Mouse (Mus musculus) kidney, adult 11 months (tissue): ENCODE results near the gene Ino80e.

Source experiments
- DNase-seq: peaks from one replicate; pipeline ENCODE4 v3.0.0; 2022

The Ino80e gene

DNA sequence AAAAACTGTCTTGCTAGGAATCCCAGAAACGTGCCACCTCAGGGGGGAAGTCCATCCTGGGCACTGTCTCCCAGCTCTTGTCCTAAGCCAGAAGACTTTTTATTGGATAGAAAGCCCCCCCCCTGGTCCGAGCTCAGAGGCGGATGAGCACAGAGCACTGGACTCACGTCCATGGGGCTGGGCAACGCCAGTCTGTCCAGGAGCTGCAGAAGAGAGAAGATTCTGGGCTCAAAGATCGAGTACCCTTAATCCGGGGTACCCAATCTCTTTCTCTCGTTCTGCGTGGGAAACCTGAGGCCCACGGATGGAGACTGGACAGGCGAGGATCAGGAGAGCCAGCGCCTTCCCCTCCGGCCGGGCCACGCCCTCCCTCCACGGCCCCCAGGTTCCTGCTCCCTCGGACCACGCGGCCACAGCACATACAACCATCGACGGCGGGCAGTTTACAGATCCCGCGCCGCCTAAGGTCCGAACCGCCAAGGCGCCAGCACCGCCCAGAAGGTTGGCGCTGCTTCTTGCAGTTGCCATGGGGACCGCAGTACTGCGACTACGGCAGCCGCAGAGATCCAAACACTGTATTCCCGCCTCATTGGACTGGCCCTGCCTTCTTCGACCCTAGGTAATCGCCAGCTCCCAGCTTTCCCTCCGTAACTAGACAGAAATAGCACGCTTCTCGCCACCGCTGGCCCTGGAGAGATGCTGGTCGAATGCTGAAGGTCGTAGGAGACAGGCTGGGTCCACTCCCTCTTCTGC is 53.3 kb downstream of the Ino80e start:
- DNase-seq, result peak; percentile 91

DNA sequence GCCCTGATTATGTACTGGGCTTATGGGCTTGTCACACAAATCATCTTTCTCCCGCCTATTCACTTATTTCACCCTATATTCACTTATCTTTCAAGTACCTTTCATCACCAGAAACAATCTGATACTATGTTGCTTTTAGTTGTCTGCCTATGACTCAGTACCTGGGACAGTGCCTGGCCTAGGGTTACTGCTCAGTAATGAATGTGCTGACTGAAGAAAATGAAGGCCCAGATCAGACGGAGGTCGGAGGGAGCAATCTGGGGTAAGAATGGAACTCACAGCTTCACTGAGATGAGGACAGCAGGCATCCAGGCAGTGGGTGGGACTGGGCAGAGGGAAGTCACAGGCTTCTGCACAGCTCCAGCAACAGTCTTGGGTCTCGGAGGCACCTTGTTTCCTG is 54.8 kb downstream of the Ino80e start:
- DNase-seq, result no peak

DNA sequence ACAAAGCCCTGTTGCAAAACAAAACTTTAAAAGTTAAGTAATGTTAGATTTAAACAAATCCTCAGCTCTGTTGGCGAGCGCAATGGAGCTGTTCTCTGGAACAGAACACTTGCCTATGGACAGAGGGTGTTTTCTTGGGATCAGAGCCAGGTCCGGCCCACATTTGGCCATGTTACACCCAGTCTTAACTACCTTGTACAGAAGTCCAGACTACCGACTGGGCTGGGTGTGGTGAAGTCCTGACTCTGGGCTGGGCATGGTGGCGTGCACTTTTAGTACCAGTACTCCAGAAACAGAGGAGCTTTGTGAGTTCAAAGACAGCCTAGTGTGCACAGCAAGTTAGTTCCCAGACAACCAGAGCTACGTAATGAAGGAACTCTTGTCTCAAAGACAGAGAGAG is 55.2 kb downstream of the Ino80e start:
- peak; percentile 73 for DNase-seq

DNA sequence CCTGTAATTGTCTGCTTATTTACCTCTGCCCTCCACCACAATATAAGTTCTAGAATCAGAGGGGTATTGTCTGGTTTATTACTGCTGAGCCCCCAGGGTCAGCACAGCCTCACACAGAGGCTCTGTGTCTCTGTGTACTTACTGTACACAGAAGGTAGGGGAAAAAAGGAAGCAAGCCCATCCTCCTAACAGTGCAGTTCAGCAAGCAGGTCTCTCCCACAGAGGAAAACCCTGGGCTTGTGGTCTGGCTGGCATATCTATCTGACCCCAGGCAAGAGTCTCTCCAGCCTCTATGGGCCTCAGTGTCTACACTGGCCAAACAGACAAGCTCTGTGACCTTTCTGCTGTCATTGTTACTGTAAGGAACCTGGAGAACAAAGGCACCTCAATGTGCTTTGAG is 58.4 kb downstream of the Ino80e start:
- DNase-seq, result no peak

DNA sequence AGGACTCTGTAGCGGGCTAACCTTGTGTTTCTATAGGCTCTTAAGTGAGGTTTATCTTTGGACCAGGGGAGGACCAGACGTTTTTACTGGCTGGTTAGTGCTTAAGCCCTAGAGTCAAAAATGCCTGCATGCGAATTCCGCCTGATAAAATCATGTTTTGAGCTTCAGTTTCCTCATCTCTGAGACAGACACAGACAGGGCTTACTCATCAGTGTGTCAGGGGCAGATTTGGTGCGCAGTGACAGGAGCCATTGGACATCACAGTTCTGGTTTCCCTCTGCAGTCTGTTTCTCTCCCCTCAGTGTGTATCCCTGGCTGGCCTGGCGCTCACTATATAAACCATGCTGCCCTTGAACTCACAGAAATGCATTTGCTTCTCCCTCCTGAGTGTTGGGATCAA is 59.0 kb downstream of the Ino80e start:
- DNase-seq, result no peak

DNA sequence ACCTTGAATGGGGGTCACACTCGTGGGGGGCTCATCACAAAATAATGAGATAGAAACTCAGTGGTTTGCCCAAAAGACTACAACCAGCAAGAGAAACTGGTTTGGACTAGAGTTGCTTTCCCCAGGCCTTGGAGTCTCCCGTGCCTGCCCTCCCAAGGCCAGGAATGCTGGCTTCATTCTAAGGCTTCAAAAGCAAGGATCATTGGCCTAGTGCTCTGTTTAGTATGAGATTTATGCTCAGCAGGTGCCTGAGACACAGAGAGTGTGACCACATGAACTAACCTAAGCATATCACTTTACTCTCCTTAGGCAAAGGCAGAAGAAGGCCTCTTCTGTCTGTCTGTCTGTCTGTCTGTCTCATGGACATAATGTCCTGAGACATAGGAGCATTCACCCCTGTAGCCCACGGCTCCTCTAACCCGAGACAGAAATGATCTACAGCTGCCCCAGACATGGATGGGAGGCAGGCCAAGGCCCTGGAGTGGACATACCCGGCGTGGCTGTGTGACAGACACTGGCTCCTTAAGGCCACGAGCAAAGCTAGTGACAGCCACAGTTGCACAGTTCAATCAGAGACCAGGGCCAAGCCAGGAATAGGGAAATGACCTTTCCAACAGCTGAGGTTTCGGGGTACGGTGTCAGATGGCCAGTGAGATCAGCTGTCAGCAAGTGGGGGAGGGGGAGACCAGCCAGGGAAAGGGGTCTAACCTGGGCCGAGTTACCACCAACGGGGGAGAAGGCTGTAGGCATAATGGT is 59.9 kb downstream of the Ino80e start:
- DNase-seq, result no peak

DNA sequence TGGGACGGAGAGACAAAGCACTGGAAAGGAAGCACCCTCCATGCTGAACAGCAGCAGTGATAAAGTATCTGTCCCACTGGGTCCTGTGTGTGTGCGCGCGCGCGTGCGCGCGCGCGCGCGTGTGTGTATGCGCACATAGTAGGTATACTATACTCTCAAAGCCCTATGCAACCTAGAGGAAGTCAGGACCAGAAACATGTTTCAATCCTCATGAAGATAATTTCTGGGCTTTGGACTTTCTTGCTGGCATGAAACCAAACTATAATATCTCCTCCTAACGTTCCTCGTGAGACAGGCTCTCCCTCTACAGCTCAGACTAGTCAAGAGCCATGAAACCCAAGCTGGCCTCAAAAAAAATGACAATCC is 61.1 kb downstream of the Ino80e start:
- no peak for DNase-seq
